Mouse (Mus musculus): Measurements from ENCODE around the gene Apoc2. TPM values are rescaled to one million over a fixed set of nuclear protein-coding genes. Genes with fewer than 3 reads are reported as not detected.

Gene Apoc2
- total and polyA plus RNA-seq, 3 experiments: not detected

- TF ChIP-seq ZC3H11A (IDR thresholded peaks at IDR 0.05; ENCODE audit: low read depth, low read length) (no peak), CTCF (IDR thresholded peaks at IDR 0.05 in 2 of 3, conservative IDR thresholded peaks at IDR 0.05 in 1 of 3; ENCODE audit: control insufficient read depth in 1 of 3, insufficient read depth in 1 of 3, low read depth in 2 of 3, low read length in 3 of 3, poor library complexity in 1 of 3, severe bottlenecking in 1 of 3) (peak in 2 of 3 experiments; percentile 5 to 13; a peak in 2 of 6 replicates), MYC (IDR thresholded peaks at IDR 0.05; ENCODE audit: low read depth, low read length) (0 out of 2 replicates have a peak, but pooled peaks have one; percentile 32), ZMIZ1 (IDR thresholded peaks at IDR 0.05; ENCODE audit: low read depth, low read length) (0 out of 2 replicates have a peak, but pooled peaks have one; percentile 23), RCOR1 (IDR thresholded peaks at IDR 0.05; ENCODE audit: low read depth, low read length) (no peak)
Measured at GRCm38 (mm10) chr7:19695881-19696280, 18.1 kb upstream of the Apoc2 start.

GRCm38 (mm10) chr7:19695213-19695594 is 17.5 kb upstream of the Apoc2 start:
- no peaks in the 10 kb centered on the region for H3K27me3 ChIP-seq (ENCODE audit: control insufficient read depth in 1 of 2, insufficient read depth in 2 of 2, low read length in 2 of 2)
- H3K27ac ChIP-seq (ENCODE audit: control insufficient read depth, low read depth, low read length): peak overlapping the region; percentile 98
- H3K9ac ChIP-seq (ENCODE audit: control insufficient read depth, low read depth, low read length, poor library complexity, severe bottlenecking): peak overlapping the region; percentile 65
- no peak for TF ChIP-seq CHD2 (IDR thresholded peaks at IDR 0.05; ENCODE audit: low read length)
- peak; percentile 89 for TF ChIP-seq ETS1 (IDR thresholded peaks at IDR 0.05; ENCODE audit: low read depth, low read length)
- TF ChIP-seq HCFC1 (IDR thresholded peaks at IDR 0.05; ENCODE audit: low read depth, low read length): peak; percentile 66
- TF ChIP-seq MAZ (IDR thresholded peaks at IDR 0.05; ENCODE audit: low read depth, low read length): peak; percentile 79
- no peak for TF ChIP-seq USF2 (IDR thresholded peaks at IDR 0.05; ENCODE audit: borderline replicate concordance in 1 of 2, insufficient read depth in 1 of 2, low read depth in 1 of 2, low read length in 2 of 2)
- TF ChIP-seq RAD21 (IDR thresholded peaks at IDR 0.05; ENCODE audit: low read depth, low read length): no peak
- no peak for TF ChIP-seq KAT2A (conservative IDR thresholded peaks at IDR 0.05; ENCODE audit: low read depth, low read length)
- TF ChIP-seq UBTF (IDR thresholded peaks at IDR 0.05; ENCODE audit: borderline replicate concordance, insufficient read depth, low read depth, low read length): no peak
- TF ChIP-seq TCF12 (IDR thresholded peaks at IDR 0.05; ENCODE audit: low read depth, low read length): peak; percentile 97
- TF ChIP-seq POLR2AphosphoS5 (IDR thresholded peaks at IDR 0.05; ENCODE audit: borderline replicate concordance, low read depth, low read length): no peak
- no peak for TF ChIP-seq NRF1 (IDR thresholded peaks at IDR 0.05; ENCODE audit: insufficient read depth, low read depth, low read length, poor library complexity, severe bottlenecking)
- TF ChIP-seq SIN3A (IDR thresholded peaks at IDR 0.05; ENCODE audit: low read length): peak; percentile 94
- no peak for TF ChIP-seq CTCF (IDR thresholded peaks at IDR 0.05 in 2 of 3, conservative IDR thresholded peaks at IDR 0.05 in 1 of 3; ENCODE audit: control insufficient read depth in 1 of 3, insufficient read depth in 1 of 3, low read depth in 2 of 3, low read length in 3 of 3, poor library complexity in 1 of 3, severe bottlenecking in 1 of 3)
- no peak; the same call in 1 of the 2 replicates for TF ChIP-seq MYC (IDR thresholded peaks at IDR 0.05; ENCODE audit: low read depth, low read length)
- TF ChIP-seq RCOR1 (IDR thresholded peaks at IDR 0.05; ENCODE audit: low read depth, low read length): peak; percentile 97
- TF ChIP-seq ELF1 (IDR thresholded peaks at IDR 0.05; ENCODE audit: low read depth, low read length): peak; percentile 48; the same call in 1 of the 2 replicates
- peak; percentile 99 for TF ChIP-seq GATA1 (IDR thresholded peaks at IDR 0.05; ENCODE audit: low read depth, low read length)
- 0 out of 2 replicates have a peak, but pooled peaks have one; percentile 44 for TF ChIP-seq NELFE (IDR thresholded peaks at IDR 0.05; ENCODE audit: low read depth, low read length)
- peak; percentile 68; the same call in 1 of the 2 replicates for TF ChIP-seq ZMIZ1 (IDR thresholded peaks at IDR 0.05; ENCODE audit: low read depth, low read length)
- TF ChIP-seq MXI1 (IDR thresholded peaks at IDR 0.05; ENCODE audit: low read depth, low read length): peak; percentile 75
- no peak for TF ChIP-seq ZKSCAN1 (IDR thresholded peaks at IDR 0.05; ENCODE audit: low read depth, low read length)
- TF ChIP-seq MYB (IDR thresholded peaks at IDR 0.05; ENCODE audit: low read depth, low read length): peak; percentile 95
- TF ChIP-seq ZNF384 (IDR thresholded peaks at IDR 0.05; ENCODE audit: low read depth, low read length): 0 out of 2 replicates have a peak, but pooled peaks have one; percentile 26
- peak; percentile 97 to 99 for TF ChIP-seq EP300 (IDR thresholded peaks at IDR 0.05; ENCODE audit: low read depth in 1 of 2, low read length in 2 of 2)
- TF ChIP-seq MEF2A (IDR thresholded peaks at IDR 0.05; ENCODE audit: extremely low read depth, insufficient replicate concordance, low read depth, low read length, poor library complexity, severe bottlenecking): peak; percentile 66; the same call in 1 of the 2 replicates
- TF ChIP-seq POLR2AphosphoS2 (IDR thresholded peaks at IDR 0.05; ENCODE audit: low read length): peak; percentile 59
- peak; percentile 77 for TF ChIP-seq TAL1 (IDR thresholded peaks at IDR 0.05; ENCODE audit: low read length)

More at GRCm38 (mm10) chr7:19695881-19696280, 18.1 kb upstream of the Apoc2 start:
- no peak overlapping the region for H3K9ac ChIP-seq (ENCODE audit: control insufficient read depth, low read depth, low read length, poor library complexity, severe bottlenecking)
- H3K79me2 ChIP-seq (ENCODE audit: control insufficient read depth, insufficient read depth, low read length, poor library complexity): no peaks in the 10 kb centered on the region
- H3K27ac ChIP-seq (ENCODE audit: control insufficient read depth, low read depth, low read length): peak overlapping the region; percentile 98
- peaks cover 14 to 49% of the 10 kb centered on the region in 2 experiments for H3K4me1 ChIP-seq (ENCODE audit: control insufficient read depth in 1 of 2, insufficient read depth in 2 of 2, low read length in 2 of 2)
- DNase-seq (ENCODE audit: low read depth, low spot score): no peak
- H3K9me3 ChIP-seq (replicated peaks; ENCODE audit: insufficient read depth, low read length): no peaks in the 10 kb centered on the region
- no peaks in the 10 kb centered on the region for H3K27me3 ChIP-seq (ENCODE audit: control insufficient read depth in 1 of 2, insufficient read depth in 2 of 2, low read length in 2 of 2)
- no peak overlapping the region for H3K4me3 ChIP-seq (ENCODE audit: control insufficient read depth in 1 of 2, insufficient read depth in 1 of 2, low read depth in 2 of 2, low read length in 2 of 2)
- H3K36me3 ChIP-seq (ENCODE audit: control insufficient read depth in 1 of 2, insufficient read depth in 2 of 2, low read length in 2 of 2): peaks cover 0 to 44% of the 10 kb centered on the region in 2 experiments; a peak in 2 of 4 replicates

More at GRCm38 (mm10) chr7:19695213-19695594, 17.5 kb upstream of the Apoc2 start:
- peak; percentile 82 for DNase-seq (ENCODE audit: low read depth, low spot score)
- Histone ChIP-seq H3K4me3 (ENCODE audit: control insufficient read depth in 1 of 2, insufficient read depth in 1 of 2, low read depth in 2 of 2, low read length in 2 of 2) (peak overlapping the region in 1 of 2 experiments; percentile 15; a peak in 1 of 4 replicates), H3K4me1 (ENCODE audit: control insufficient read depth in 1 of 2, insufficient read depth in 2 of 2, low read length in 2 of 2) (peaks cover 14 to 42% of the 10 kb centered on the region in 2 experiments), H3K9me3 (replicated peaks; ENCODE audit: insufficient read depth, low read length) (no peaks in the 10 kb centered on the region), H3K79me2 (ENCODE audit: control insufficient read depth, insufficient read depth, low read length, poor library complexity) (no peaks in the 10 kb centered on the region), H3K36me3 (ENCODE audit: control insufficient read depth in 1 of 2, insufficient read depth in 2 of 2, low read length in 2 of 2) (peaks cover 0 to 40% of the 10 kb centered on the region in 2 experiments; a peak in 2 of 4 replicates)
